Mouse (Mus musculus) megakaryocyte progenitor cell, adult 5-6 weeks (primary cell): Measurements from ENCODE around the gene Cyp46a1. TPM values are rescaled to one million over a fixed set of nuclear protein-coding genes. Genes with fewer than 3 reads are reported as not detected.

Source experiments
- ATAC-seq: replicated peaks from 2 replicates; pipeline ENCODE4 v1.8.0; 2016; ENCODE audit warnings: mild to moderate bottlenecking, moderate TSS enrichment, inconsistent platforms; ENCODE audit not compliant: poor library complexity
- total RNA-seq, 2 experiments: library from RNA; stranded (forward) in 1 of 2; stranded (reverse) in 1 of 2; fragments of 157-497, 149-512 nt in 1 of 2; fragments of 200-1000 nt in 1 of 2; gene quantifications; 2 replicates each; pipeline versions ENCODE4 v1.2.3 to v1.2.4; 2015 to 2017

Gene Cyp46a1
- total RNA-seq, 2 experiments from 2014 or later: 0.10 TPM; not detected in 1

DNA sequence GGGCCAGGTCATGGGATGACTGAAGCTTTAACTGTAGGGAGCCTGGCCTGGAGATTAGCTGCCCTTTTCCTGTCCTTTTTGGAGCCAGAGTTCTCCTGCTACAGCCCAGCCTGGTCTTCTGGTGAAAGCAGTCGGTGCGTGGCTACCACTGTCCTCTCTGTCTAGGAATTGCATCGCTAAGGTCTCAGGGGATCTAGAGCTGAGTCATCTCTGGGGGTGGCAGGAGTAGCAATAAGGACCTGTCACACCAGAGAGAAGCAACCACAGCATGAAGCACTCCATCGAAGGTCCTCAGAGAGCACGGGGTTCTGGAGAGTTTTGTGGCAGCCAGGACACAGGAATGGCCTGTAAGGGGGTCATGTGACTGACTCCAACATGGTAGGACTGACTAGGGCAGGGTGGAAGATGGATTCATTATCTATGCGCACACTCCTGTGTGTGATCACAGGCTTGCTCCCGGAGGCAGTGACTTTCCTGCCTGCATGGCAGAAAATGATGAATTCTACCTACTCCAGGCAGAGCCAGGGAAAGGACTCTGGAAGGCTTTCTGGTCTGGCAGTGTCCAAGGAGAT is 23.6 kb upstream of the Cyp46a1 start:
- ATAC-seq: no peak

DNA sequence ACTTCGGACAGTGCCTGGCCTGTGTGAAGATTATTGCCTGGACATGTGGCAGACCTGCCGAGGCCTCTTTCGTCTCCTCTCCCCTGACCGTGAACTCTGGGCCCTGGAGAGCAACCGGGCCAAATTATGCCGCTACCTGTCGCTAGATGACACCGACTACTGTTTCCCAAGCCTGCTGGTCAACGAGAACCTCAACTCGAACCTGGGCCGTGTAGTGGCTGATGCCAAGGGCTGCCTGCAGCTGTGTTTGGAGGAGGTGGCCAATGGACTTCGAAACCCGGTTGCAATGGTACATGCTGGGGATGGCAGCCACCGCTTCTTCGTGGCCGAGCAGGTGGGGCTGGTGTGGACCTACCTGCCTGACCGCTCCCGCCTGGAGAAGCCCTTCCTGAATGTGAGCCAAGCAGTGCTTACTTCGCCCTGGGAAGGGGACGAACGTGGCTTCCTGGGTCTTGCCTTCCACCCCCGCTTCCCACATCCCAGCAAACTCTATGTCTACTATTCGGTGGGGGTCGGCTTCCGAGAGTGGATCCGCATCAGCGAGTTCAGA is 22.4 kb upstream of the Cyp46a1 start:
- no peak for ATAC-seq

DNA sequence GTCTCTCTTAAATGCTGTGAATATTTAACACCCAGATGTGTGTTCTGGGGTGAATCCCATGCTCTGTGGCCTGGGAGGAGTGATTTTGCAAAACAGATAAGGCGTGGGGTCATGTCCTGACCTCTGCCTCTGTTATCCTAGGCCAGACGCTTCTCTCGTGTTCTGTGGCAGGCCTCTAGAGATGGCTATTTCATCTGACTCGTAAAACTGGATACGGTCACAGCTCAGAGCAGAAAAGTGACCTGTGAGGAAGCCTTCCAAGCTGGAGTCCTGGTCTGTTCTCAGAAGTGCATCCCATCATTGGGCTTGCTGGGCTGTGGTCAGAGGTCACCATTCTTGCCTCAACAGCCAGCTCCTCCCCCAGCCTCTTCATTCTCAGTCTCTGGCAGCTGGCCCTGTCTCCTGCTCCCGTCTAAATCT is 21.7 kb upstream of the Cyp46a1 start:
- no peak for ATAC-seq

- ATAC-seq: no peak
Observed at GRCm38 (mm10) chr12:108313244-108313772, 20.9 kb upstream of the Cyp46a1 start.

DNA sequence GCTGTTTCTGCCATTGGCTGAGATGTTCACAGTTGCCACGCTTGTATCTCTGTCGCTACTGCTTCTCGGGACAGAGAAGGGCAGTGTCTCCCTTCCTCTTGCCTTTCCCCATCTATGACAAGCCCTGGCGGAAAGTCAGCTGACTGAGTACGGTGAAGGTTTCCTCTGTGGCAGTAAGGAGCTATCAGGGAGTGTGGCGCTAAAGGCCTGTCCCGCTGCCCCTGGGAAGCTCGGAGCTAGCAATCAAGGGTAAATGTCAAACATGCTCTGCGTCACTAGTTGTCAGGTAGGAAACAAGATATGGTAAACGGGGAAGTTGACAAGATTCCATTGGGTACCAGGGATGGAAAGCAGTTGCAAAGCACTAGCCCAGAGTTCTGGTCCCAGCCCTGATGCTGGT is 18.4 kb upstream of the Cyp46a1 start:
- ATAC-seq: no peak

DNA sequence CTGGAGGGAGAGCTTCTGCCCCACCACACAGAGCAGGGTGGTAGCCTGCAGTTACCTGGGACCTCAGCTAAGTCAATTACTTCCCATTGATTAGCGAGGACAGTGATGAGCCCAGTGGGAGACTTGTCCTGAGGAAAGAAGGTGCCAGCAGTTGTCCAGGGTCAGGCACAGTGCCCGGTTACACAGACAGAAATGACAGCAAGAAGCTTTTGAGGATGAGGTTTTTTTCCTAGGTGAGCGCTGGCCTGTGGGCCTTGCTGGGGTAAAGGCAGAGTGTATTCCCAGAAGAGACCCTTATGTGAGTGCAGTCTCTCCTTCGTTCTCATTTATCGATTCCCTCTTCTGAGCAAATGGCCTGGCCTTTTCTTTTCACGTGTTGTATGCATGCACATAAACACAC is 17.5 kb upstream of the Cyp46a1 start:
- no peak for ATAC-seq

DNA sequence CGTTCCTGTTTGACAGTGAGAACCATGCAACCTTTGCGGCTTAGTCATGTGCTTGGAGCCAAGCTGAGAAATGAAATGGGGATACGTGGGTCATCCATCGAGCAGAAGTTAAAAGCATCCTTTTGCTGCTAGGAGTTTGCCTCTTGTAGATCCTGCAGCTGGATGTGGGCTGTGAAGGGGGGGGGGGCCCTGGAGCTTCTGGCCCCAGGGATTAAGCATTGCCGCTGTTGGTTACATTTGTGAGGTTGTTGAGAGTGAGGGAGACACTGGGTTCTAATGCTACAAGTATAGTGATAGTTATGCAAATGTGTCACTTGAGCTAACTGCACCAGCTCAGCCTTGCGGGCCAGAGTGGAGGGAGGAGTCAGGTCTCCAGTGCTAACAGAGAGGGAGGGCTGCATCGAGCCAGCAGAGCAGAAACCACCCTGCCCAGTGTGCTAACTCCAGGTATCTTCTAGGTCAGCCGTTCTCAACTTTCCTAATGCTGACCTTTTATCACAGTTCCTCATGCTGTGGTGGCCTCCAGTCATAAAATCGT is 16.9 kb upstream of the Cyp46a1 start:
- no peak for ATAC-seq

GRCm38 (mm10) chr12:108317826-108318430 is 16.3 kb upstream of the Cyp46a1 start:
- ATAC-seq: no peak

GRCm38 (mm10) chr12:108318499-108318898 is 15.7 kb upstream of the Cyp46a1 start:
- no peak for ATAC-seq

- no peak for ATAC-seq
Observed at GRCm38 (mm10) chr12:108320096-108320495, 14.1 kb upstream of the Cyp46a1 start.

GRCm38 (mm10) chr12:108326401-108326800 is 7.8 kb upstream of the Cyp46a1 start:
- no peak for ATAC-seq

GRCm38 (mm10) chr12:108327889-108328491 is 6.2 kb upstream of the Cyp46a1 start:
- peak; percentile 14; the same call in 1 of the 2 replicates for ATAC-seq

- peak; percentile 72 for ATAC-seq
Observed at GRCm38 (mm10) chr12:108333056-108333455, 1.1 kb upstream of the Cyp46a1 start.

- peak; percentile 44 for ATAC-seq
Observed at GRCm38 (mm10) chr12:108333481-108333882, 699 bp upstream of the Cyp46a1 start.

DNA sequence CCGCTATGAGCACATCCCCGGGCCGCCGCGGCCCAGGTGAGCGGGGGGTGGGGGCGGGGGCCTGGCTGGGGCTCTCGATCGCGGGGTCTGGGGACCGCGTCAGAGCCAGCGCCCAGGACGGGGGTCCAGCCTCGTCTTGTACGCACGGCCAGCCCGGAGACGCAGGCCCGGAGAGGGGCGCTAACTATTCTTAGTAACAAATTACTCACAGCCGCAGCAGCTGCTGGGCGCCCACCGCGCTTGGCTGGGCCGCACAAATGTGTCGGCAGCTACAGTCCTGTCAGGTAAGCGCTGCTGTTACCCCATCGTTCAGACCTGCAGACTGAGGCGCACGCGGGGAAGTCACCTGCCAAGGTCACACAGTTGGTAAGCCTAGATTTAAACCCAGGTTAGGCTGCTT is 348 bp downstream of the Cyp46a1 start:
- ATAC-seq: no peak

DNA sequence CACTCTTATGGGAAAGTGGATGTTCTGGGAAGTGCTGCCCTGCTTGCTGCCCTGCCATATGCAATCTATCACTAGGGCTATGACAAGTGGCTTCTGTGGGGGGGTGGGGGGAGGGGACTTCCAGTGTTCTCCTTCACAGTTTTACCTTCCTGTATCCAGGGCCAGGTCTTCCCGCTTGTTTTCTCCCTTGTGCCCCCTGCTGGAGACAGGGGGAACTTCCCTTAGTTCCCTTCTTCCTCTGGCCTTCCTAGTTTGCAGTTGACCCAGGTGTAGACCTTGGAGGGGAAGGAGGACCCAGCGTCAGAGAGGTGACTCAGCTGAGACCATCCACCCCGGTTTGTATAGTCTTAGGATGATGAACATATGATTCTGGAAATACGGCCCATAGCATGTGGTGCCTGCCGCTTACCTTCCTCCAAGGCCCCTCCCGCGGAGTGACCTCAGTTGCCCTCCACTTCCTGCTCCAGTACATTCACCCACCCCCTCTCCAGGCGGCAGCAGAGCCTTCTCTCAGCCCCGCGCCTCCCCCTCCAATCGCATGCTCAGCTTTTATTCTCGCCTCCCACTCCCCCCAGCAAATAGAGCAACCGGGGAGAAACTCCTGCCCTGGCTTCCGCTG is 4.5 kb downstream of the Cyp46a1 start:
- peak; percentile 44 for ATAC-seq

- no peak for ATAC-seq
Observed at GRCm38 (mm10) chr12:108348151-108348550, 14.0 kb downstream of the Cyp46a1 start.

DNA sequence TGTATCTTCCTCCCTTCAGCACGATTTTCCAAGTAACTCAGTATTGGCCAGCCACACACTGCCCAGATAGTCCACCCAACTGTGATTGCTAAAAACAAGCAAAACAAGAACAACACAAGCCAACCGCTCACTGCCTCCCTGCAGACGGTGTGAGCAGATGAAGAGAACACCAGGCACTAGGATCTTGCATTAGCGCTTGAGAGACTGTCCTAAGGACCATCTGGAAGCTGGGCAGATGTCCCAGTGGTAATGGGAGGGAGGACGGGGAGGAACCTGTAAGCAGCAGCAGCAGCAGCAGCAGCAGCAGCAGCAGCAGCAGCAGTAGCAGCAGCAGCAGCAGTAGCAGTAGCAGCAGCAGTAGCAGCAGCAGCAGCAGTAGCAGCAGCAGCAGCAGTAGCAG is 14.8 kb downstream of the Cyp46a1 start:
- no peak for ATAC-seq

DNA sequence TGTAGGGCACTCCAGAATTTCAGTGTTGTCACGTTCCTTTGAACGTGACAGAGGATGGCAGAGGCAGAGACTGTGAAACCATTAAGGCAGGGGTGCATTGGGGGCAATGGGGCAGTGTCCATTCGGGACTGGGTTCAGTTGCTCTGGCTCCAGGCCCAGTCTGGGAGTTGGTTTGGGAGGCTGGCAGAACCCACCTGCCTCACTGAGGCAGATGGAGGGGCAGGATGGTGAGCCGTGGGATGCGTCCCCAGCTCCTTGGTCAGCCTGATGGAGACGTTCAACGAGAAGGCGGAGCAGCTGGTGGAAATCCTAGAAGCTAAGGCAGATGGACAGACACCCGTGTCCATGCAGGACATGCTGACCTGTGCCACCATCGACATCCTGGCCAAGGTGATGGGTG is 16.8 kb downstream of the Cyp46a1 start:
- ATAC-seq: no peak

DNA sequence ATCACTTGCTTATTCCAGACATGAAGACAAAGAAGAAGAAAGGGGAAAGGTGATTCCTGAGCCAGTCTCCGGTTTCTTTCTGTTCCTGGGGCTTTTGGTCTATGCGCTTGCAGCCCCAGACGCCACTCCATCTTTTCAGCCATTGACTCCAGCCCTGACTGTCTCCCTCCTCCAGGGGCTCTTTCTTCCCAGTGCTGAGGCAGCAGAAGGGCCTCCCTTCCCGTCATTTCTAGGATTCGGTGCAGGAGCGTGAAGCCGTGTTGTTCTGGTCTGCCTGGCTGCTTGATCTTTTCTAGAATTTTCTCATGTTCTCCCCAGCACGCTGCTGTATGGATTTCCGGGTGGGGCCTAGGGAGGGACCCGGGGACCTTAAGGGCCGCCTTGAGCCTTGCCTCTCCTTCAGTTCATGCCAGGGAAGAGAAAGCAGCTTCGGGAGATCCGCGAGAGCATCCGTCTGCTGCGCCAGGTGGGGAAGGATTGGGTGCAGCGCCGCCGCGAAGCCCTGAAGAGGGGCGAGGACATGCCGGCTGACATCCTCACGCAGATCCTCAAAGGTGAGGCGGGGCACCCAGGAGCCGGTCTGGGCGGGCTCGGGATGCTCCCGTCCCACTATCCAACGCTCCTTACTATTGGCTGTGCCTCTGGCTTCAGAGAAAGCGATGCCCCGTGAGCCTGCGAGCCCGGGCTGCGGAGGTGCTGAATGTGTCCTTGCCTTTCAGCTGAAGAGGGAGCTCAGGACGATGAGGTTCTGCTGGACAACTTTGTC is 18.4 kb downstream of the Cyp46a1 start:
- ATAC-seq: no peak

DNA sequence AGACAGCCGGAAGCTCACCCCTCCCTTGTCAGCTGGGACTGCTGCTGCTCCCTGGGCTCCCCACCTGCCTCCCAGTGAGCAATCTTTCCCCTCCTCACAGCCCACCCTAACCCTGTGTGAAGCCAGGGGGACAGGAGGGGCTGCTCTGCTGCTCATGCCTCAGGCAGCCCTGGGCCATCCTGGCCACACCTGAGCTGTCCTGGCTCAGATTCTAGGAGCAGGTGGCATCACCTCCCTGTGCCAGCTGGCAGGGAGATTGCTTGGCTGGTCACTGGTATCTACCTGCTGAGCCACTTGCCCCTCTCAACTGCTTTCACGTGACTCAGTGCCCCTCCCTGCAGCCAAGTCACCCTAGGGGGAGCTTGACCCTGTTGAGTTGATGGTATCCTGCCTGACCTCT is 20.1 kb downstream of the Cyp46a1 start:
- ATAC-seq: no peak
